Mouse (Mus musculus) activated CD4-positive, CD25-positive, alpha-beta regulatory T cell, adult 4 months (primary cell): ENCODE measurements around the gene Slc16a8. TPM values are rescaled to one million over a fixed set of nuclear protein-coding genes. Genes with fewer than 3 reads are reported as not detected.
A peak's percentile ranks its signal among the peaks of the same experiment; 100 is the strongest.
"Not testable (repeated sequence)": the region's sequence is repeated elsewhere in the genome, so short reads cannot be mapped to it uniquely, and the experiment has no call there.

Experiments
- ATAC-seq: one replicate; pipeline ENCODE4 v1.8.0; 2017
- polyA plus RNA-seq, 2 experiments: library from polyadenylated mRNA; unstranded; fragments of 100-300 nt; shearing (Covaris generic); gene quantifications; one replicate each; pipeline ENCODE4 v1.2.1; 2017

Slc16a8 gene
- polyA plus RNA-seq, 2 experiments from 2014 or later: not detected

DNA sequence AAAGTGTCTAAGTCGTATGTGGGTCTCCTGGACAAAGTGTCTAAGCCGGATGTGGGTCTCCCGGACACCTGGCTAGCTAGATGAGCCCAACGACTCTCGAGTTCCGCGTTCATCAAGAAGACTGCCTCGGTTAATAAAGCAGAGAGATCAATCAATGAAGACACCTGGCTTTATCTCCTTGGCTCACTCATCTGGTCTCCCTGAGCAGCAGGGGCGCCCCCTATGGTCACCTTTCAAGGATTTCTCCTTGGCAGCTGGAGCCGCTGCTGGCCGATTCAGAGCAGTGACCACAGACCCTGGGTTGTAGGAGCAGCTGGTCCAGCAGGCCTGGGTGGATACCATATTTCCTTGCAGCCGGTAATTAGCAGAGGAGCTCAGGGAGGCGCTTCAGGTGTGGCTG lies 7.8 kb upstream of the Slc16a8 start:
- no peak for ATAC-seq

DNA sequence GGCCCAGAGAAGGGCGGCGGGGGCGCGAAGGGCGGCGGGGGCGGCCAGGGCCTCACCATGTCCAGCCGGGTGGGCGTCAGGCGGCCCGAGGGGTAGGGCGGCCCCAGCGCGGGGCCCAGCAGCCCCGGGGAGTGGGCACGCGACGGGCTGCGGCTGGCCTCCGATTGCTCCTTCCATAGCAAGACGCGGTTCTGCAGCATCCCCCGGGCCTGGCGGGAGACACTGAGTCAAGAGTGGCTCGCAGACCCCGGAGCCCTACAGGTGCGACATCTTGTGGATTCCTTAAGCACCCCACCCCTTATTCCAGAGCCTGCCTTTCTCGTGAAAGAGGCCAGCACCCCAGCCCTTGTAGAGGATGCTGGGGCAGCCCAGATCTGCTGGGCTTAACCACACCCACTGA lies 7.2 kb upstream of the Slc16a8 start:
- ATAC-seq: no peak

DNA sequence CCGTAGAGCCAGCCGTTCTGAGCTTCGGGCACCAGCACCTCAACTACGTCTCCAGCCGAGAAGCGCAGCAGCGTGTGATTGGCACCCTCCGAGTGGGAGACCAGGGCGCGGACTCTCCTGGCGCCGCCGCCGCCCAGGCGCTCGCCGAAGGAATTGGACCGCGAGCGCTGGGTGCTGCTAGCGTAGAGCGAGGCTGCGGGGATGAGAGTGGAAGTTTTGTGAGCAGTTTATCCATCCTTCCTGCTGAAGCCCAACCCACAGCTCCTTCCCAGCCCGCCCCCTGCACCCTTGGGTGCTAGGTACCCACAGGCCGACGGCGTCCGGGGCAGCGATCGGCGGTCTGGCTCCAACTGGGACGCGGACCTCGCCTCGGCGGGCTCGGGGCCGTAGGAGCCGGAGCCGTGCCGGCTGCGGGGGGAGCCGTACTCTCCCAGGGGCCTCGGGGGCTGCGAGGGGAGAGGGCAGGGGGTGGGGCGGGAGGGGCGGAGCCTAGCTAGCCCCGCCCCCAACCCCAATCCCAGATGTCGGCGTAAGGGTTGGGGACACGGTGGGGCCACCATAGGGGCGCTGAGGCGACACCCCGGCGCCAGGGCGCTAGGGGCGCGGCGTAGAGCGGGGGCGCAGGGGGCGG lies 6.6 kb upstream of the Slc16a8 start:
- no peak for ATAC-seq

DNA sequence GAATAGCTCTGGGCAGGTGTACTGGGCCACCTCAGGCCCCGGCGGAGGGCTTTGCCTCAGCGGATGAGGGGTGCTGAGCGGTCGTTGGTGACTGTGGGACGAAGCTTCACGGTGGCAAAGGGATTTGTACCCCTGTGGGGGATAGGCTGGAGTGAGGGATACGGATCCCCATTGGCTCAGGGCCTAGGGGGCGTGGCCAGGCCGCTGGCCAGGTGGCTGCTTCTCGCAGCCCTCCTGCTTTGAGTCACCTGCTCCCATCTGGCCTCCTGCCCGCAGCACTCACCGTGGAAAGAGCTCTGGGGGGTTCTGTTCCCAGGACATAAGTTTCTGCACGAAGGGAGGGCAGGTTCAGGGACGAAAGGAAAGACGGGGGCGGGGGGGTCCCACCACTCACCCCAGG lies 4.0 kb upstream of the Slc16a8 start:
- no peak for ATAC-seq

DNA sequence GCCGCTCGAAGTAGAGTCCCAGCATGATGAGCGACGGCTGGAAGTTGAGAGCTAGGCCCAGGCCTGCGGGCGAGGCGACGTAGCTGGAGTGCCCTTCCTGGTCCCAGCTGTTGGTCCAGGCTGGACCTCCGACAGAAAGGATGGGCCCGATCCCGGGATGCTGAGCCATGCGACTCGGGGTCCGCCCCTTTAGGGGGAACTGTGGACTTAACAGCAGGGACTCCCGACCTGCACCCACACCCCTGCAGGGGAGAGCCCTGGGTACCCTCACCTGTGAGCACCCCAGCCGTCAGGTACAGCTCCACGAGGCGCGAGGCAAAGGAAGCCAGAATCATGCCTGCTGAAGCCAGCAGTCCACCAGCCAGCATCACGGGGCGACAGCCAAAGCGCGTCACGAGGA lies 2.0 kb downstream of the Slc16a8 start:
- ATAC-seq: no peak

- ATAC-seq: no peak
These were observed 2.6 kb downstream of the Slc16a8 start for GRCm38 (mm10) chr15:79251781-79252491.

DNA sequence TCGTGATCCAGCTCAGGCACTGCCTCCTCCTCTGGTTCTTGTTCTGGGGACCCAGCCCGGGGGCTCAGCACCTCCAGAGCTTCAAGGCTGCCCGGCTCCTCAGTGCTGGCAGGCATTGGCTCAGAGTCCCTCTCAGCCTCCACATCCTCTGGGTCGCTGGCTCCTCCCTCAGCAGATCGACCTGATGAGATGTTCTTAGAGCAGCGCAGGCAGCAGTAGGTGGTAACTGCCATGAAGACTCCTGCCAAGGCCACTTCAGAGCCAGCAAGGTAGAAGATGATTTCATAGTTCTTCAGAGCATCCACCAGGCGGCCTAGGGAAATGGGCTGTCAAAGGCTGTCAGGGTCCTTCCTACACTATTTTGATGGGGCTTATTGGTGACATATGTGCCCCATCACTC lies 3.4 kb downstream of the Slc16a8 start:
- no peak for ATAC-seq

DNA sequence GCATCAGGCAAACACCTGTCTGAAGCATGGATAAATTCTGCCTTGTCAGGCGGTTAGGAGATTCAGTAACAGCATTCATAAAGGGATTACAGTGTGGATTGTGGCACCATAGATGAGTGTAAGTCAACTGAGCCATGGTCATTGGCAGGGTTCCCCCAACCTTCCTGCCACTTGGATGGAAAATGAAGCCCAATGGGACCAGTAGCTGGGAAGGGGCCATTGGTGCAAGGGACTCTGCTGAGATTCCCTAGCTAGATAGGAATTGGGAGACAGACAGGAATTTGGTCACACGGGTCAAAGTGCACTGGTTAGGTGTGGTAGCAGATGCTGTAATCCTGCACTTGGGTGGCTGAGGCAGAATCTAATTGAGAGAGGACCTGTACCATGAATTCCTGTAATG lies 4.3 kb downstream of the Slc16a8 start:
- ATAC-seq: no peak

DNA sequence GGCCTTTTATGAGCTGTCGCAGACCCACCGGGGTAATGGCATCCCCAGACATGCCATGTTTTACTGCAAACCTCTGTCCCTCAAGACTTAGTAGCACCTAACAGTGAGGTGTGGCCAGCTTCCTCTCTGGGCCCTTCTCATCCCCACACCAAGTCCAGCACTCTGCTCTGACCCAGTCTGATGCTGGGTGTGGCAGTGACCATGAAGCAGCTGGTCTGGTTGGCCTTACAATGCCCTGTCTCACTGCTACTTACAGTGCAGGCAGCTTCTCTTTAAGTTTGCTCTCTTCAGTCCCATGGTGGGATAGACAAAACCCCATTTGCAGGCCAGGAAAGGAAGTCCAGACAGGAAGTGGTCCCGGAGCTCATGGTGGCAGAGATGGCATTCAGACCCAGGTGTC lies 9.2 kb downstream of the Slc16a8 start:
- ATAC-seq: no peak

DNA sequence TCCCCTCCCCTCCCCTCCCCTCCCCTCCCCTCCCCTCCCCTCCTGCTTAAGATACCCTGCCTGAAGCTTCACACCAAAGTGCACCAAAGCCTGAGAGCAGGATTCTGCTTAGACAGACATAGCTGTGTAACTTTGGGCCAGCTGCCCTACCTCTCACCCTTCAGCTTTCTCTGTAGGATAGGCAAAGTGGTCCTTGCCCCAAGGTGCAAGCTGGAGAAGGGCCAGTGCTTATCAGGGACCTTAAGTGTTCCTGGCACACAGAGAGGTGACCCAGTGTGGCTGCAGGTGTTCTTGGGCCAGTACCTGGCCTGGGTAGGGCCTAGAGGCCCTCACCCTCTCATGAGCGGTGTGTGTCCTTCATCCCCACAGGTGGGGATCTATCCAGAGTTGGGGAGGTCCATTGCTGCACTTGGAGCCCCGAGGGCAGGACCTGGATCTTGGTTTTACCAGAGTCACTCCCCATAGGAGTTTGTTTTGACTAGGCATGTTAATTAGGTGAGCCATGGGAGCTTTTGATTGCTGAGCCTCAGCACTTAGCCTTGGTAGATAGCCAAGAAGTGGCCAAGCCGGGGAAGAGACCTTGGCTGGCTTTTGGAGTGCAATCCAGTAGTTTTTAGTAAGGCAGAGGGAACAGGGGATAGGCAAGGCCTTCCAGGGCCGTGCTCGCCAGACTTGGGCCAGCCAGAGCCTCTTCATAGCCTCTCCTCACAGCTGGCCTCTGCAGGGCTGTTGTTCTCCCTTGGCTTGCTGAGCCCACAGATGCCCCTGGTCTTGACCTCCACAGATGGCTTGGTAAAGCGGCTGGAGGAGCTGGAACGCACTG lies 10.3 kb downstream of the Slc16a8 start:
- ATAC-seq: no peak

DNA sequence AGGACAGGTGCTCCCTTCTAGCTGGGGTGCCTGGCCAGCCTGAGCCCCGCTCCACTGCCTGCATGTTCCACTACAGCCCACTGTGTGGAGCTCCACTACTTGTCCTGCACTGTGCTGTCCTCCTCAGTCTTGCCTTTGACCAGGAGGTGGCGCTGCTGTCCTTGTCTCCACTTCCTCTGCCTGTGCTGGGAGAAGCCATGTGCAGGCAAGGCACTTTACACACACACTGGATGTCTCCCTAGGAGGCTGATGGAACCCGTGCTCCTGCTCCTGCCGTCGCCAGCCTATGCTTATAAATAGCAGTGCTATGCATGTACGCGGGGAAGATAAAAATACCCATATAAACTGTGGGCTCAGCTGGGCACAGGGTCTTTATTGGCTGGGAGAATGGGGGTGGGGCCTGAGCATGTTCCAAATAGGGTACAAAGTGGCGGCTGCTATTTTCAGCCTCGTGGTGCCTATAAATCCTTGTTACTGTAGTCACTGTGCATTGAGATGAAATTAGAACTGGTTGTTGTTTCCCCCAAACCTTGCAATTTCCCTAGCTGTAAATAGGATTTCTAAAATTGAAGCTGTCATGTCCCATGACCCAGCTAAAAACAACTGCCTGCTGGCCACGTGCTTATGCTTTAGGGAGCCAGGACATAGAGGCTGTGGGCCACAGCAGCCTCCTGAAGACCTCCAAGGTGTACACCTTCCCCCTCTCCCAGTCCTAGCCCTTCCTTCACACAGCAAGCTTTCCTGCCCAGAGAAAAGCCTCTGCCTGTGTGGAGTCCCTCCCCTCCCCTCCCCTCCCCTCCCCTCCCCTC lies 11.1 kb downstream of the Slc16a8 start:
- peak; percentile 98 for ATAC-seq

- no peak for ATAC-seq
These were observed 11.9 kb downstream of the Slc16a8 start for GRCm38 (mm10) chr15:79242574-79243233.

DNA sequence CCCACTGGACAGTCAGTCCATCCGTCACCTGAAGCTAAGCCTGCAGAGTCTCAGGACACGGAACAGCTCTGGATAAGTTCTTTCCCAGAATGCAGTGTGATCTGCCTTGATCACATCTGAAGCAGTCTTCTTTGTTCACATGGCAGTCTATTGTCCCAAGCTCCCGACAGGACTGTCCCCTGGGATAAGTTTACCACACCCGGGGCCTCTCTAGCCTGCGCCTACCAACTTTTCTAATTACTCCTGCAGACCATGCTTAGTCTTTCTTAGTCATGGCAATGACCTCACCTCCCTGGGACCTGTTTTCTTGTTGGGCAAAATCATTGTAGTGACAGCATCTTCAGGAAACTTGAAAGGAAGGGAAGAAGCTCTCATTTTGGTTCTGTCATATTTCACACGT lies 16.5 kb downstream of the Slc16a8 start:
- no peak for ATAC-seq

DNA sequence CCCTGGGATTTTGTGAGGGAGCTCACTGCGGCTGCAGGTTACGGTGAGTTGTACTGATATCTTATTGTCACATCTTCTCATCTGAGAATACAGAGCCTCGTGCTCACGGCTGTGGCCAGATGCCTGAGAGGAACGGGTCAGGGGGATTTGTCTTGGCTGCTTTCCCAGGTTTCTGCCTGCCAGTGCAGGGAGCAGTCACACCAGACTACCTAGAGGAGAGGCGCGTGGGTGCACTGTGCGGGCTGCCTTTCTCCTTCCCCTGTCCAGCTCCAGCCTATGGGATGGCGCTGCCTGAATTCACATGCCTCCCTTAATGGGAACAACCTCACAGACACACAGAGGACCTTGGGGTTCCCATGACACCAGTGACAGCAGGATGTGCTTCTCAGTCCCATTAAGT lies 19.3 kb downstream of the Slc16a8 start:
- ATAC-seq: no peak

GRCm38 (mm10) chr15:79229058-79229821 lies 25.3 kb downstream of the Slc16a8 start, which contains the start of the genes Pick1 and Gm49486:
TSS of gene Pick1 (plus strand) at chr15:79229173.
TSS of gene Gm49486 (plus strand) at chr15:79229391.
- ATAC-seq: peak; percentile 79

GRCm38 (mm10) chr15:79225780-79226179 lies 28.8 kb downstream of the Slc16a8 start:
- not testable (repeated sequence) for ATAC-seq

- ATAC-seq: peak; percentile 44
These were observed 29.9 kb downstream of the Slc16a8 start for GRCm38 (mm10) chr15:79224685-79225084.

- ATAC-seq: no peak
These were observed 30.9 kb downstream of the Slc16a8 start for GRCm38 (mm10) chr15:79223641-79224040.

GRCm38 (mm10) chr15:79219572-79219971 lies 35.0 kb downstream of the Slc16a8 start:
- ATAC-seq: no peak

GRCm38 (mm10) chr15:79216191-79216590 lies 38.4 kb downstream of the Slc16a8 start:
- no peak for ATAC-seq

GRCm38 (mm10) chr15:79213591-79213990 lies 41.0 kb downstream of the Slc16a8 start:
- ATAC-seq: no peak
